Mouse (Mus musculus) hindbrain, postnatal 0 days (tissue): Measurements from ENCODE around the gene Fhod1. TPM values are rescaled to one million over a fixed set of nuclear protein-coding genes. Genes with fewer than 3 reads are reported as not detected.

Experiments
- ATAC-seq: fragments of 200-750 bp; cut with Nextera tagmentation; 2 replicates; pipeline ENCODE4 v1.8.0; 2017; ENCODE audit warnings: mild to moderate bottlenecking, moderate TSS enrichment, moderate library complexity
- DNase-seq: peaks from one replicate; pipeline ENCODE4 v3.0.0-alpha.2; 2015; ENCODE audit warnings: low spot score
- H3K27ac ChIP-seq: fragments of 300-500 bp; sonication (generic); 2 replicates; pipeline ENCODE4 v1.5.1; 2014; ENCODE audit warnings: mild to moderate bottlenecking
- H3K27me3 ChIP-seq: fragments of 300-500 bp; sonication (generic); 2 replicates; pipeline ENCODE4 v1.6.1; 2014; ENCODE audit warnings: low read length, mixed read lengths; ENCODE audit not compliant: insufficient read depth
- H3K36me3 ChIP-seq: fragments of 300-500 bp; sonication (generic); 2 replicates; pipeline ENCODE4 v1.6.1; 2014; ENCODE audit warnings: low read length, mixed read lengths; ENCODE audit not compliant: insufficient read depth
- H3K4me1 ChIP-seq: fragments of 300-500 bp; sonication (generic); 2 replicates; pipeline ENCODE4 v1.6.1; 2014; ENCODE audit warnings: antibody characterized with exemption, low read length, mixed read lengths; ENCODE audit not compliant: insufficient read depth
- H3K4me2 ChIP-seq: fragments of 300-500 bp; sonication (generic); 2 replicates; pipeline ENCODE4 v1.6.1; 2014; ENCODE audit warnings: low read depth, mild to moderate bottlenecking, low read length, moderate library complexity, mixed read lengths
- H3K4me3 ChIP-seq: fragments of 300-500 bp; sonication (generic); 2 replicates; pipeline ENCODE4 v1.5.1; 2014; ENCODE audit warnings: low read length
- H3K9ac ChIP-seq: fragments of 300-500 bp; sonication (generic); replicated peaks from 2 replicates; pipeline ENCODE4 v1.6.1; 2014; ENCODE audit warnings: mild to moderate bottlenecking, low read length, moderate library complexity, mixed read lengths
- H3K9me3 ChIP-seq: fragments of 300-500 bp; sonication (generic); 2 replicates; pipeline ENCODE4 v1.6.1; 2016; ENCODE audit warnings: low read length, mixed read lengths
- CTCF ChIP-seq: IDR thresholded peaks from 2 replicates; pipeline ENCODE4 v1.5.1; 2016; ENCODE audit warnings: antibody characterized with exemption, control low read depth, low read depth
- WGBS: fragments of 180-500 bp; shearing (Covaris S2); extraction: QIAGEN DNeasy Blood & Tissue Kit; methylation state at CpG from one replicate; pipeline ENCODE4 v1.1.7; 2014; 5-methylcytosine and 5-hydroxymethylcytosine counted together
- microRNA counts: library from miRNA; unstranded; fragments of <30 nt; microRNA quantifications from one replicate; lab custom pipeline; 2015
- microRNA-seq, 2 experiments: library from miRNA; unstranded; fragments of <30 nt; microRNA quantifications; one replicate each; pipeline ENCODE4; 2016
- polyA plus RNA-seq: library from polyadenylated mRNA; unstranded; fragments of >200 nt; fragmentation: Nextera tagmentation; extraction: Ambion mirVana; gene quantifications from 2 replicates; pipeline ENCODE4 v1.2.1, GENCODE M21; 2015
- total RNA-seq: library from RNA; depleted of rRNA; stranded (reverse); fragments of >200 nt; gene quantifications from 2 replicates; pipeline ENCODE4 v1.2.3, GENCODE M21; 2014; rRNA removed

The Fhod1 gene
- total and polyA plus RNA-seq, 2 experiments from 2014 or later: 0.45 to 3.1 TPM

DNA sequence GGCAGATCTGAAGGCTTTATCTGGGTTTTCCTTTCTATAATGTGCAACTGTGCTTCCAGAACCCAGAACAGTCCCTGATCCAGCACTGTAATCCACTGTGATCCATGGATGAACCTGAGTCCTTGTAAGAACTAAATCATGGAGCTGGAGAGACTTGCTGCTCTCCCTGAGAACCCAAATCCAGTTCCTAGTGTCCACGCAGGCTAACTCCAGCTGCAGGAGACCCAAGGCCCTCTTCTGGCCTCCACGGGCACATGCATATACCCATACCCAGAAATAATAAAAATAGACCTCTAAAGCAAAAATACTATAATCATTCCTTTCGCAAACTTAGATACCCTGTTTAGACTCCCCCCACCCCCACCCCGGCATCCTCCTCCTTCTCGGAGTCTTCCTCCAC is 59.5 kb downstream of the Fhod1 start:
- H3K9ac ChIP-seq: peak overlapping the region; percentile 74; the same call in 1 of the 2 replicates
- H3K4me1 ChIP-seq: peaks cover 18% of the 10 kb centered on the region; the same call in 1 of the 2 replicates
- H3K27ac ChIP-seq: no peak overlapping the region
- no peaks in the 10 kb centered on the region for H3K27me3 ChIP-seq
- DNase-seq (no peak), ATAC-seq (no peak)
- H3K36me3 ChIP-seq: no peaks in the 10 kb centered on the region
- 67% methylated on average over 5 of the region's 5 CpGs for WGBS
- TF ChIP-seq CTCF: no peak; the same call in 1 of the 2 replicates
- peak overlapping the region; percentile 54 for H3K4me3 ChIP-seq
- H3K9me3 ChIP-seq: no peaks in the 10 kb centered on the region
- peak overlapping the region; percentile 72 for H3K4me2 ChIP-seq

DNA sequence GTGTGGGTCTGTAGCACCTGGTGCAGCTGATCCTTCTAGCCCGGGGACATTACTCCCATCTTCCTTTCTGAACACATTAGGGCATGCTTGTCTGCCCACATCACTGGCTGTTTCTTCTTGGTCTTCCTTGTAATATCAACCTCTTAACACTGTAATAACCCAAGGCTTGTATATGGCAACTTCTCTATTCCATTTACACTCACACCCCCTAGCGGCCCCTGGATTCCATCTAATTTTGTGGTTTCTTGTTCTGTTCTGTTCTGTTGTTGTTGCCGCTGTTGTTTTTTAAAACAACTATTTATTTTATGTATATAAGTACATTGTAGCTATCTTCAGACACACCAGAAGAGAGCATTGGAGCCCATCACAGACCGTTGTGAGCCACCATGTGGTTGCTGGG is 60.8 kb downstream of the Fhod1 start:
- H3K4me3 ChIP-seq: no peak overlapping the region
- H3K4me2 ChIP-seq: peak overlapping the region; percentile 37
- H3K9ac ChIP-seq: no peak overlapping the region
- WGBS: 81% methylated on average over 4 of the region's 4 CpGs
- no peak for TF ChIP-seq CTCF
- DNase-seq (no peak), ATAC-seq (no peak)
- no peaks in the 10 kb centered on the region for H3K9me3 ChIP-seq
- H3K27ac ChIP-seq: no peak overlapping the region
- H3K4me1 ChIP-seq: peaks cover 18% of the 10 kb centered on the region; the same call in 1 of the 2 replicates
- H3K36me3 ChIP-seq: no peaks in the 10 kb centered on the region
- H3K27me3 ChIP-seq: no peaks in the 10 kb centered on the region

DNA sequence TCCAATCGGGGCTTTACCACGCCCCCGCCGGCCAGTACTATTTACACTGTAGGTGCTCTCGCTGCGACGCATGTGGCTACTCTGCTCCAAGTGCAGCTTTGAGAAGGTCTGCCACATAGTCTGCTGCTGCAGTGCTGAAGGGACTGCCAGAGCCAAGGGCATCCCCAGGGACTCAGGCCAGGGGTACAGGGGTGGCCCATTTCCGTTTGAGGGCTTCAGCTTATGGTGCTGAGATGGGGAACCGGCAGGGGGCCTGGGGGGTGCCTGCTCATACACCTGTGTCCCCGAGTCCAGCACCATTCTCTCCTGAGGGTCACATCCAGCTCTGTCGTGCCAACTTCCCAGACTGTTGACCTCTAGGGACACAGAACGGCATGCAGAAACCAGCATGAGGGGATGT is 62.2 kb downstream of the Fhod1 start:
- H3K4me3 ChIP-seq: no peak overlapping the region
- H3K4me2 ChIP-seq: no peak overlapping the region
- peaks cover 18% of the 10 kb centered on the region; the same call in 1 of the 2 replicates for H3K4me1 ChIP-seq
- no peak for TF ChIP-seq CTCF
- DNase-seq: no peak
- no peaks in the 10 kb centered on the region for H3K9me3 ChIP-seq
- H3K27me3 ChIP-seq: no peaks in the 10 kb centered on the region
- no peaks in the 10 kb centered on the region for H3K36me3 ChIP-seq
- ATAC-seq: no peak
- no peak overlapping the region for H3K27ac ChIP-seq
- WGBS: 43% methylated on average over 12 of the region's 12 CpGs
- H3K9ac ChIP-seq: no peak overlapping the region

DNA sequence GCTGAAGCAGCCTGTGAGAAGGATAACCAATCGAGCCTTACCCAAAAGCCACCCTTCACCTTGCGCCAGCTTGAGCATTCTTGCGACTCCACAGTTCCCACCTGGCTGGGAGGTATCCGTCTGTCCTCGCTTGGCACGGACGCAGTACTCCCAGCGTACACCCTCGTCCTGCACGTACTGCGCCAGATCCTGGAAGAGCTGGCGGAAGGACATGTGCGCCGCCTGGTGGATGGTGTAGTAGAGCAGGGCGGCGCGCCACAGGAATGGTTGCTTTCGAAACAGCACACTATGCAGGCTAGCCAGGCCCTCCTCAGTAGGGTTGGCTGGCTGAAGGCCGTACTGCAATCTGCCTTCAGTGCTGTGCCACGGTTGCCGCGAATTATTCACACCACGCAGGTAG is 64.7 kb downstream of the Fhod1 start:
- ATAC-seq (peak; percentile 31; the same call in 1 of the 2 replicates), DNase-seq (no peak)
- Histone ChIP-seq H3K36me3 (no peaks in the 10 kb centered on the region), H3K4me3 (no peak overlapping the region), H3K4me2 (no peak overlapping the region), H3K27me3 (no peaks in the 10 kb centered on the region), H3K27ac (no peak overlapping the region), H3K4me1 (peaks cover 17% of the 10 kb centered on the region), H3K9ac (no peak overlapping the region), H3K9me3 (no peaks in the 10 kb centered on the region)
- TF ChIP-seq CTCF: peak; percentile 75
- WGBS: 31% methylated on average over 23 of the region's 23 CpGs

DNA sequence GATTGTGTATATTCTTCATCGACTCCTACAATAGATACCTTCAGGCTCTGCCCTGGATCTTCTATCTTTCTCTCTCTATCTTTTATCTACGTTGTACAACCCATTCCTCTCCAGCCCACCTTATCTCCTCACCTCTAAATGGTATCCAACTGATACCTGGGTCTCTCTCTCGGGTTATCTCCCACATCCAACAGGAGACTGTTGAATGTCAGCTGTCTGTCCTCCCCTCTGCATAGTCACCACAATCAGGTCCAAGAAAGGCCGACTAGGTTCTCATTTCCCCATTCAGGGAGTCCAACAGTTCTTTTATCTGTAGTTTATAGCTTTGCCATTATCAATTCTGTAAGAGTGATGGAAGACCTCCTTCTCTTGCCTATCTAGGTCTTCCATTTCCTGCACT is 65.5 kb downstream of the Fhod1 start:
- Histone ChIP-seq H3K4me3 (no peak overlapping the region), H3K36me3 (no peaks in the 10 kb centered on the region), H3K27ac (no peak overlapping the region), H3K9ac (no peak overlapping the region), H3K9me3 (no peaks in the 10 kb centered on the region), H3K4me2 (no peak overlapping the region), H3K4me1 (peaks cover 17% of the 10 kb centered on the region), H3K27me3 (no peaks in the 10 kb centered on the region)
- TF ChIP-seq CTCF: no peak
- DNase-seq (no peak), ATAC-seq (no peak)
- 92% methylated on average over 4 of the region's 4 CpGs for WGBS

- no peak for DNase-seq
- TF ChIP-seq CTCF: no peak
- Histone ChIP-seq H3K36me3 (no peaks in the 10 kb centered on the region), H3K27ac (no peak overlapping the region), H3K27me3 (peaks cover 2% of the 10 kb centered on the region; the same call in 1 of the 2 replicates), H3K4me2 (no peak overlapping the region), H3K4me3 (no peak overlapping the region), H3K4me1 (peaks cover 17% of the 10 kb centered on the region), H3K9ac (no peak overlapping the region), H3K9me3 (no peaks in the 10 kb centered on the region)
- ATAC-seq: no peak
- 86% methylated on average over 12 of the region's 12 CpGs for WGBS
Measured at GRCm38 (mm10) chr8:105281821-105282220, 65.9 kb downstream of the Fhod1 start.

GRCm38 (mm10) chr8:105280567-105280966 is 67.2 kb downstream of the Fhod1 start:
- no peak for TF ChIP-seq CTCF
- DNase-seq: no peak
- no peak overlapping the region for H3K9ac ChIP-seq
- no peak for ATAC-seq
- no peak overlapping the region for H3K27ac ChIP-seq
- no peak overlapping the region for H3K4me2 ChIP-seq
- peaks cover 5% of the 10 kb centered on the region; the same call in 1 of the 2 replicates for H3K27me3 ChIP-seq
- no peaks in the 10 kb centered on the region for H3K36me3 ChIP-seq
- no peaks in the 10 kb centered on the region for H3K9me3 ChIP-seq
- peaks cover 7% of the 10 kb centered on the region; the same call in 1 of the 2 replicates for H3K4me1 ChIP-seq
- WGBS: 68% methylated on average over 3 of the region's 3 CpGs
- H3K4me3 ChIP-seq: no peak overlapping the region

MicroRNAs encoded within 50 kb of the gene (microRNA counts, 519-probe panel; counts per million panel counts)
- microRNA mmu-miR-328 (lab: Ali Mortazavi, UCI): 3,410 counts per million, percentile 57 among the panel's probes with 10 or more counts

Small RNAs within 50 kb of the gene (microRNA-seq; reads per million reads assigned to microRNA genes)
- gene Gm27320 (0 reads per million in 2 experiments), gene Mir328 (512 to 883 reads per million in 2 experiments)

Other genes starting within 250 kb of the Fhod1 start
- gene Ces4a, start 216.2 kb downstream of the Fhod1 start, total RNA-seq: 0.10 TPM in 1 of 2 replicates, not detected in the other
- gene Ces4a, start 216.2 kb downstream of the Fhod1 start, polyA plus RNA-seq: 0.16 TPM in 1 of 2 replicates, not detected in the other
- 45.1 and 54.3 TPM in 2 replicates for gene Cbfb, start 177.3 kb downstream of the Fhod1 start, total RNA-seq
- 27.8 and 30.5 TPM in 2 replicates for gene Cbfb, start 177.3 kb downstream of the Fhod1 start, polyA plus RNA-seq
- gene D230025D16Rik, start 122.8 kb downstream of the Fhod1 start, total RNA-seq: 32.2 and 39.5 TPM in 2 replicates
- 22.1 and 23.5 TPM in 2 replicates for gene D230025D16Rik, start 122.8 kb downstream of the Fhod1 start, polyA plus RNA-seq
- 17.4 and 18.8 TPM in 2 replicates for gene B3gnt9, start 92.8 kb downstream of the Fhod1 start, total RNA-seq
- gene B3gnt9, start 92.8 kb downstream of the Fhod1 start, polyA plus RNA-seq: 10.4 and 10.7 TPM in 2 replicates
- 11.5 and 15.6 TPM in 2 replicates for gene Tradd, start 83.3 kb downstream of the Fhod1 start, total RNA-seq
- gene Tradd, start 83.3 kb downstream of the Fhod1 start, polyA plus RNA-seq: 14.6 and 14.9 TPM in 2 replicates
- gene Fbxl8, start 83.3 kb downstream of the Fhod1 start, total RNA-seq: 0.50 and 3.1 TPM in 2 replicates
- gene Fbxl8, start 83.3 kb downstream of the Fhod1 start, polyA plus RNA-seq: 1.2 and 1.3 TPM in 2 replicates
- gene Hsf4, start 78.2 kb downstream of the Fhod1 start, total RNA-seq: 0.63 TPM in 1 of 2 replicates, not detected in the other
- 1.4 and 1.5 TPM in 2 replicates for gene Hsf4, start 78.2 kb downstream of the Fhod1 start, polyA plus RNA-seq
- 2.1 and 2.6 TPM in 2 replicates for gene Nol3, start 71.8 kb downstream of the Fhod1 start, total RNA-seq
- 6.6 and 6.9 TPM in 2 replicates for gene Nol3, start 71.8 kb downstream of the Fhod1 start, polyA plus RNA-seq
- gene 4931428F04Rik, start 58.1 kb downstream of the Fhod1 start, total RNA-seq: 52.3 and 63.4 TPM in 2 replicates
- 67.3 and 82.8 TPM in 2 replicates for gene 4931428F04Rik, start 58.1 kb downstream of the Fhod1 start, polyA plus RNA-seq
- 2.4 and 8.2 TPM in 2 replicates for gene Exoc3l, start 51.9 kb downstream of the Fhod1 start, total RNA-seq
- 5.9 and 8.0 TPM in 2 replicates for gene Exoc3l, start 51.9 kb downstream of the Fhod1 start, polyA plus RNA-seq
- 39.2 and 44.8 TPM in 2 replicates for gene E2f4, start 50.3 kb downstream of the Fhod1 start, total RNA-seq
- gene E2f4, start 50.3 kb downstream of the Fhod1 start, polyA plus RNA-seq: 25.6 and 28.3 TPM in 2 replicates
- gene Elmo3, start 42.4 kb downstream of the Fhod1 start, total RNA-seq: 1.2 and 1.5 TPM in 2 replicates
- gene Elmo3, start 42.4 kb downstream of the Fhod1 start, polyA plus RNA-seq: 1.6 and 1.7 TPM in 2 replicates
- 1.9 and 5.2 TPM in 2 replicates for gene Lrrc29, start 21.7 kb downstream of the Fhod1 start, total RNA-seq
- 3.1 and 4.1 TPM in 2 replicates for gene Lrrc29, start 21.7 kb downstream of the Fhod1 start, polyA plus RNA-seq
- 72.1 and 101 TPM in 2 replicates for gene Tmem208, start 21.6 kb downstream of the Fhod1 start, total RNA-seq
- 138 and 143 TPM in 2 replicates for gene Tmem208, start 21.6 kb downstream of the Fhod1 start, polyA plus RNA-seq
- 24.2 and 28.6 TPM in 2 replicates for gene Slc9a5, start 890 bp upstream of the Fhod1 start, total RNA-seq
- gene Slc9a5, start 890 bp upstream of the Fhod1 start, polyA plus RNA-seq: 10.3 and 10.6 TPM in 2 replicates
- gene Plekhg4, start 25.3 kb upstream of the Fhod1 start, total RNA-seq: 6.3 and 7.3 TPM in 2 replicates
- gene Plekhg4, start 25.3 kb upstream of the Fhod1 start, polyA plus RNA-seq: 1.3 and 1.6 TPM in 2 replicates
- gene Kctd19, start 65.5 kb upstream of the Fhod1 start, total RNA-seq: 0.11 and 0.16 TPM in 2 replicates
- 0.09 and 0.15 TPM in 2 replicates for gene Kctd19, start 65.5 kb upstream of the Fhod1 start, polyA plus RNA-seq
- gene Lrrc36, start 65.6 kb upstream of the Fhod1 start, total RNA-seq: 0.68 and 1.7 TPM in 2 replicates
- gene Lrrc36, start 65.6 kb upstream of the Fhod1 start, polyA plus RNA-seq: 0.50 and 0.66 TPM in 2 replicates
- 106 and 108 TPM in 2 replicates for gene Tppp3, start 123.6 kb upstream of the Fhod1 start, total RNA-seq
- 197 and 201 TPM in 2 replicates for gene Tppp3, start 123.6 kb upstream of the Fhod1 start, polyA plus RNA-seq
- 49.3 and 54.2 TPM in 2 replicates for gene Zdhhc1, start 148.9 kb upstream of the Fhod1 start, total RNA-seq
- gene Zdhhc1, start 148.9 kb upstream of the Fhod1 start, polyA plus RNA-seq: 31.3 and 34.7 TPM in 2 replicates
- 6.1 and 9.9 TPM in 2 replicates for gene Hsd11b2, start 170.8 kb upstream of the Fhod1 start, total RNA-seq
- gene Hsd11b2, start 170.8 kb upstream of the Fhod1 start, polyA plus RNA-seq: 6.3 and 7.4 TPM in 2 replicates
- 231 and 249 TPM in 2 replicates for gene Atp6v0d1, start 218.1 kb upstream of the Fhod1 start, total RNA-seq
- gene Atp6v0d1, start 218.1 kb upstream of the Fhod1 start, polyA plus RNA-seq: 271 and 289 TPM in 2 replicates